Mouse (Mus musculus) urinary bladder, postnatal 36 days (tissue): ENCODE measurements around the gene Tmem221.

ENCODE experiments used
- DNase-seq, 2 experiments: peaks; one replicate each; pipeline ENCODE4 v3.0.0; 2022; ENCODE audit warnings: low spot score in 2 of 2, mixed read lengths in 1 of 2

Tmem221 gene

GRCm38 (mm10) chr8:71579009-71579408 lies 20.3 kb upstream of the Tmem221 start:
- DNase-seq = no peak

DNA sequence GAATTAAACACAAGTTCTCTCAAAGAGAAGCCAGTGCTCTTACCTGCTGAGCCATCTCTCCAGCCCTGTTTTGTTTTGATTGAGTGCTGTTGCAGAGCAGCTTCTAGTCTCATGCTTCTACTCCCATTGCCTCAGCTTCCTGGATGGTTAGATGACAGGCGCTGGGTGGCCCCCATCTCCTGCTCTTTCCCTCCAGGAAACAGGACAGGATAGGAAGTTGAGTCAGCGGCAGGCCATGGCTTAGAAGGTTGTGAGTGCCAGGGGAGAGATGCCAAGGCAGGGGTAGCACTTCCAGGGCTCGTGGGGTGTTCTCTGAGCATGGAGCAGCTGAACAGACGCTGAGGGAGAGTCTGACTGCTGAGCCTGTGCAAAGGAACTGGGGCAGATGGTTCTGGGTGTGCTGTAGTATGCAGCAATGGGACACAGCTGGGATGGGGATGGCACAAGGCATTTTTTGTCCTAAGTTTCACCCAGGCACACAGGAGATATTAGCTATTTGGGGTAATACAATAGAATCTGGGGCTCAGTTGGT lies 19.3 kb upstream of the Tmem221 start:
- DNase-seq = no peak

- no peak for DNase-seq
Observed at GRCm38 (mm10) chr8:71575020-71575419, 16.3 kb upstream of the Tmem221 start.

DNA sequence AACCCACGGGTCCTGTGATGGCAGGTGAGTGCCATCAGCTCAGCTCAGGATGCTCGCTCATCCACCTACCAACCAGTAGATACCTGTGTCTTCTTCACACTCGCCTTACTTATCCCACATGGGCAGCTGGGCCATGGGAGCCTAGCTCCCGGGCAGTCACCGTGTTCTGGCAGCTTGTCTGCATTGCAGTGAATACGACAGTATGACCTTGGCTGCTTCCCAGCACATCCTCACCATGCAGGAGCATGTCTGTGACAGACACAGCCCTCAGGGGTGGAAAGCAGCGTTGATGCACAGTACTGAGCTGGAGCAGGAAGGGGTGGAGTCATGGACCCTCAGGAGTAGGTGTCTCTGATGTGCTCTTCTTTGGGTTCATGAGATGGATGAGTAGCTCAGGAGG lies 15.8 kb upstream of the Tmem221 start:
- DNase-seq = no peak

GRCm38 (mm10) chr8:71572847-71573633 lies 14.4 kb upstream of the Tmem221 start:
- peak in 1 of 2 experiments; percentile 72 for DNase-seq

- DNase-seq = no peak
Observed at GRCm38 (mm10) chr8:71572077-71572476, 13.4 kb upstream of the Tmem221 start.

- peak in 1 of 2 experiments; percentile 95 for DNase-seq
Observed at GRCm38 (mm10) chr8:71570291-71570954, 11.8 kb upstream of the Tmem221 start.

DNA sequence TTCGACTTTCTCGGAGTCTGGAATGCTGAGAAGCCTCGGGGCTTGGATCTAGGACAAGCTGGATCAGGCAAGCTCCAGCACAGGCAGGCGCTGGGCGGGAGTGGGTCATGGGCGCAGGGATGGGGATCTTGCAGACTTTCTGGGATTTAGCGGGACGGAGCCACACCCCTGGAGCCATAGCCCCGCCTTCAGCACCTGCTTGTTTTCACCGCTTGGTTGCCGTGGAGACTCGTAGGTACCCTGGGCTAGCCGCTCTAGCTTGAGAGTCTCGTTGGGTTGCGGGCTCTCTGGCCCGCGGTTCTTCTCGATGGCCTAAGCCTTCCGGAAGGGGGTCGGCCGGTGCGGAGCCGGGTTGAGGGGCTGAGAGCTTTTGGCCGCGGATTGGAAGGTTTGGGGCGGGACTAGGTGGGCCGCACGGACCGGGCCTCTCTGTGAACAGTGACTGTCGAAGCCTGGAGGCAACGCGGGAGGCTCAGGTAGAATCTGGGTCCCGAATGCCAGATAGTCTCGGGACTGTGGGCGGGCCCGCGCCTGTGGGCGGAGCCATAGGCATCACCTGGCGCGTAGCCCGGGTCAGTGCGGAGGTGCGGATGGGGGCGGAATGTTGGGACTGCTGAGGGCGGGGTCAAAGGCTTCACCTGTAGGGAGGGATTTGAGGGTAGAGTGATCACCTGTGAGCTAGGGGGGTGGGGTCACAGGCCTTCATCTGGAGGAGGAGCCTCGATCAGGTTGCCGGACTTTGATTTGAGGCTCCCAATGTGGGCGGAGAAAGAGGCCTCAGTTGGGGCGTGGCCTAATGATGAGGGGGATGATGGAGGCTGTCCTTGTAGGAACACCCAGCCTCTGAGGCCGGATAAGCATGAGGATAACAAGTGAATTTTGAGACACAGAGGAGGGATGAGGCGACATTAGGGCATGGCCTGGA lies 11.0 kb upstream of the Tmem221 start:
- peak; percentile 92 to 94 for DNase-seq

DNA sequence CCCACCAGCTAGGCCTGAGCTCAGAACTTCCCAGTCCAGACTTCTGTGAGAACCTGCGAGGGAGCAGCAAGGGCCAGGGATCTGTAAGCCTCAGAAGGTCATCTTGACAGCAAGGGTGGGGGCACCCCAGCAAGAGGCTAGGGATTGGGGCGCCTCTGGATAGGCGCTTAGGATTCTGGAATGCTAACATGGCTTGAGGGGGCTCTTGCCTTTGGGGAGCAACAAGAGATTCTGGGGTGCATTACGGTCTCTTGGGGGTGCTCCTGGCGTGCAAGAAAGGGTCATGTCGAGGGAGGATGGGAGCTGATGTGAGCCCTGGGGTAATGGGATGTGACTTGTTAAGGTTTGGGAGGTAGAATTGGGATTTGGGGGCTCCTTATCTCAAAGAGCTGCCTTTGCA lies 10.3 kb upstream of the Tmem221 start:
- DNase-seq = no peak

DNA sequence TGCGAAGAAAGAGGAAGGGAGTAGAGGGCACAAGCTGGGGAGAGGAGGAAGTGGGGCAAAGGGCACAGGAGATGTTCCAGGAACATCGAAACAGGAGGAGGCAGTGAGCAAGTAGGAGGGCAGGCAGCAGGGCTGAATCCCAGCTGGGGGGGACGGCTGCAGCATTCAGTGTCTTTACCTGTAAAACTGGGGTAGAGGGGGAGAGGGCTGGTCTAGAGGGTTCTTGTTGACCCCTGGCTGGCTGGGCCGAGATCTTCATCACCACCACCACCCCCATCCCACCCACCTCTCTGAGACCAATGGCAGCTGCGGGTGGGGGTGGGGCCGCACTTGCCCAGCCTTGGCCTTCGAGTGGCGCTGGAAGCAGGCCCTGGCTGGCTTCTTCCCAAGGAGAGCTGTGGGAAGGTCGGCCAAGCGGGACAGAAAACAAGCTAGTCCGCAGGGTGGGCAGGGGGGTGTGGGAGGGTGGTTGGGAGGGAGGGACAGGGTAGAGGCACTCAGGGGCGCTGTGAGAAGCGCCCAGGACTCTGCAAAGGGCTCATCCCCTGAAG lies 9.8 kb upstream of the Tmem221 start, which contains the start of gene Slc27a1:
Slc27a1 (plus strand) TSS at position 496 of the 551 bp plus-strand sequence.
- peak in 1 of 2 experiments; percentile 76 for DNase-seq

DNA sequence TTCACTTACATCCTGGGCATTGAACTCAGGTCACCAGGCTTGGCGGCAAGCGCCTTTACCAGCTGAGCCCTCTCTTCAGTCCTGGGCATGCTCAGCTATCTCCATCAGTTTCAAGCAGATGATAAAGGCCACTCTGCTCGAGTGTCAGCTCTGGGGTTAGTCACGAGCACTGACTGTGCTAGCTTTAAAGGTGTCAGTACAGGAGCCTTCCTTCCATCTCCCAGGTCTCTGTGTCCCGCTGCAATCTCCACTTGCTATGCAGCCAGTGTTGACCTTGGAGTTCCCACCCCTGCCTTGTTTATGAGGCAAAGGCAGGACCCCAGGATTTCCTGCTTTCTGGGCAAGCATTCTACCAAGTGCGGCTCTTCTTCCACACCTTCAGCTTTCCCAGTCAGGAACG lies 8.9 kb upstream of the Tmem221 start:
- no peak for DNase-seq

- no peak for DNase-seq
Observed at GRCm38 (mm10) chr8:71566501-71566900, 7.8 kb upstream of the Tmem221 start, which contains the start of gene Nxnl1. TSS of gene Nxnl1 (minus strand) at chr8:71566601.

GRCm38 (mm10) chr8:71563992-71564391 lies 5.3 kb upstream of the Tmem221 start:
- no peak for DNase-seq

GRCm38 (mm10) chr8:71562751-71563150 lies 4.1 kb upstream of the Tmem221 start:
- DNase-seq = peak; percentile 70 to 84

DNA sequence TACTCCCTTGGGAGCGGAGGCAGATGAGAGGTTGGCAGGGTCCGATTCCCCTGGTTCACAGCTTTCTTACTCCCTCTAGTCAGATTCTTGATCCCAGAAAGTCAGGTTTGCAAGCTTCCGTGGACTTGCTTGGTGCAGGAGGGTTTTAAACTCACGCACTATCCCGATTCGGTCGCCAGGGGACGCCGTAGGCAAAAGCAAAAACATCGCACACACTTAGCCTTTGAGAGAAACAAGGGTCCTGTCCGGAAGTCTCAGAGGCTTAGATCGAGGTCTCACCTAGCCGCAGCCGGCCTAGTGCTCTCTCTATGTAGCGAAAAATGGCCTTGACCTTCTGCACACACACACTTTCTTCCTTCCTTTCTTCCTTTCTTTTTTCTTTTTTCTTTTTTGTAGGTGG lies 2.7 kb upstream of the Tmem221 start:
- peak; percentile 51 to 53 for DNase-seq

DNA sequence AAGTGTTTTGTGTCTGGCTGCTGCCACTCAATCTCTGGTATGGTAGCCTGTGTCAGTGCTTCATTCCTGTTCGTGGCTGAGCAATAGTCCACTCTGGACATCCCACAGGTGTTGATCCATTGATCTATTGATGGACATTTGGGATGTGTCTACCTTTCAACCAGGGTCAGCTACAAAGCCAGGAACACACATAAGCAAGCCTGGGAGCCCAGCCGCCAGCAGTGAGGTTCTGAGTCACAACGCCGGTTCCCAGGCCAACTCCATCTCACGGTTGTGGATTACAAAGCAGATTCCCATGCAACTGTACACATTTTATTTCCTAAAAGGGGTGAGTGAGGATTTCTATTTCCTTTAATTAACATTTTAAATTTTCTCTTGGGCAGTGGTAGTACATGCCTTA lies 2.1 kb upstream of the Tmem221 start:
- no peak for DNase-seq

DNA sequence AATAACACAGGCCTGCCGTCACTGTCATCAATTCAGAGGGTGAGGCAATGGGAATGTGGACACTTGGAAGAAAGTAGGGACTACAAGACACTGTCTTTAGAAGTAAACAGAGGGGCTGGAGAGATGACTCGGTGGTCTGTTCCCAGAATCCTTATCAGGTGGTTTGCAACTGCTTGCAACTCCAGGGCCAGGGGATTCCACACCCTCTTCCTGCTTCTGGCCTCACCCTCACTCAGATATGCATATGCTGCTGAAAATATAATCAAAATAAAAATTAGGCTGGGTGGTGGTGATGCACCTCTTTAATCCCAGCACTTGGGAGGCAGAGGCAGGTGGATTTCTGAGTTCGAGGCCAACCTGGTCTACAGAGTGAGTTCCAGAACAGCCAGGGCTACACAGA lies 1.4 kb upstream of the Tmem221 start:
- no peak for DNase-seq

GRCm38 (mm10) chr8:71558958-71559690 lies 453 bp upstream of the Tmem221 start:
- DNase-seq = peak; percentile 66 to 78

DNA sequence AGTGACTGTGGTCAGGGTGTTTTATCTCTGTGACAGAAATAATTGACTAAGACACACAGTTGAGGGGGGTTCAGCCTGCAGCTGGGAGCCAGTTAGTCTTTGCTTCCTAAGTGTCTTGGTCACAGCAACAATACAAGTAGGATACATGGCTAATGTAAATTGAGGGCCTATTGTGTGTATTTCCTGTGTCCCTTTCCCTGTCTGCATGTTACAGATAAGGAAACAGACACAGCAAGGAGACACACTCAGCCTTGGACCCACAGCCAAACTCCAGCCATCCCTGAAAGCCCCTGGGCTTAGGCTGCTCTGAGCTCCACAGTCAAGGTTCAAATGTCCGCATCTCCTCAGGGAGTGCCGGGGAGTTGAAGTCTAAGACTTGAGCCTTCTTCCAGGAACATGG lies 4.0 kb downstream of the Tmem221 start:
- no peak for DNase-seq

- DNase-seq = no peak
Observed at GRCm38 (mm10) chr8:71554001-71554400, 4.7 kb downstream of the Tmem221 start.

GRCm38 (mm10) chr8:71552770-71553169 lies 5.9 kb downstream of the Tmem221 start:
- DNase-seq = no peak
